Mouse (Mus musculus) right cerebral cortex, adult 18-20 months (tissue): Measurements from ENCODE around the gene Prr23a3.

Experiments used
- DNase-seq: peaks from one replicate; pipeline ENCODE4 v3.0.0; 2022; ENCODE audit warnings: mixed read lengths

The Prr23a3 gene

DNA sequence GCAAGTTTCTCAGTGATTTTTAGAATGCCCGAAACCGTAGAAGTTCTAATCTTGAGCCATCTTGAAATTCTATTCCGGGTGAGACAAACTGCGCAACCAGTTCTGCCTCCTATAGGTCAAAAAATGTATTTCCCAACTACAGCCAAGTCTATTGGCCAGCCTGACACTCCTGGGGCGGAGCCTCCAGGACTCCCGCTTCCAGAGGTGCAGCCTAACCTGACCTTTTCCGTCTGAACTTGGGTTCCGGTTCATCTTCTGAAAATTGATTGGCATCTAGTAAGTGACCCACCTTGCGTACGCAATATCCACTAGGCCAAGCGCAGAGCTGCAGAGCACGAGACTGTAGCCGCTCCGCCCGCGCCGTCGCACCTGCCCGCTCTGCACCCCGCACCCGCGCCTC lies at the start of gene Prr23a3:
Gene Prr23a3 (plus strand): TSS at position 197 of the 400 bp plus-strand sequence.
- no peak for DNase-seq

DNA sequence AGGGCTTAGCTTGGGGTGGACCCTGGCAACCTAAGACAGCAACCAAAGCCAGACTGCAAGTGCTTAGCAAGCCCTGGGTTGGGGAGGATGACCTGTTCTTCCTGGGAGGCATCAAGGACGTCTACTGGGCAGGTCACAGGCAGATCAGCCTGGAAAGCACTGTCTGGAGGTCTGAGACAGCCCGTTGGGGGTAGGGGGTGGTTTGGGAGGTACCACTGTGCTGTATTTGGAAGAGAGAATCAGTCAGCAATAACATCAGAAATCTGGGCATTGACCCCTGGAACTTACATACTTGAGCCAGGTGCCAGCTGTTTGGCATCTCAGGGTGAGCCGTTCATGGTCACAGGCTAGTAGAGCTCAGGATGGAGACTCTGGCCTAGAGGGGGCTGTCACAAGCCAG lies 48.5 kb upstream of the Prr23a3 start:
- DNase-seq = no peak

DNA sequence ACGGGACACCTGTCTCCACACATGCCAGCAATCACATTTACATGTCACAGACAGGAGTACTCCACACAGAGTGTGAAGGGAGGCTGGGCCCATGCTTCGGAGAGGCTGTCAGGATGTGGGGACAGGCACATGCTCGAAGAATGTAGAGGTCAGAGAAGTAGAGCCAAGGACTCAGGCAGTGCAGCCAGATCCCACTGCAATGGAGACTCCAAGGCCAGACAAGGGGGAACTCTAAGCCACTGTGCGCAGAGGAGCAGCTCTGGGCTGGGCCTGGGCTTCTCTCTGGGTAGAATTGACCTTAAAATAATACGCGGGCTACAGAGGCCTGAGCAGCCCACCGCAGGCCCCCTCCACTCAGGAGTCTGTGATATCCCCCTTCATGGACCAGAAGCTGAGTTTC lies 47.0 kb upstream of the Prr23a3 start:
- DNase-seq = no peak

DNA sequence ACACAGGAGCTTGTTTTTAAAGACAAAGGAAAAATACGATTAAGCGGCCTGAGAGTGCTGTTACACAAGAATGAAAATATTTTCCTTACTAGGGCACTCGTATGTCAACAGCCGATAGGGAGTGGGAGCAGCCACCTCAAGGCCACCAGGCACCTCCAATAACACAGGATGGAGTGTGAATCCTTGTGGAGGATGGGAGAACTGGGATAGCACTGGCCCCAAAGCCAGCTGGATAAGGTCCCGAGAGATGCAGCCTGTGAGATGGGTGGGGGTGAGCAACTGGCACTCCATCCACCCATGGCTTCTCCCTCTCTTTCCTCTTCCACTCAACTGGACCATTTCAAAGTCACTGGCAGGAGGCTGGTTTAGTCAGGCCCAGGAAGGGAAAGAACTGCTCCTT lies 45.6 kb upstream of the Prr23a3 start:
- no peak for DNase-seq

DNA sequence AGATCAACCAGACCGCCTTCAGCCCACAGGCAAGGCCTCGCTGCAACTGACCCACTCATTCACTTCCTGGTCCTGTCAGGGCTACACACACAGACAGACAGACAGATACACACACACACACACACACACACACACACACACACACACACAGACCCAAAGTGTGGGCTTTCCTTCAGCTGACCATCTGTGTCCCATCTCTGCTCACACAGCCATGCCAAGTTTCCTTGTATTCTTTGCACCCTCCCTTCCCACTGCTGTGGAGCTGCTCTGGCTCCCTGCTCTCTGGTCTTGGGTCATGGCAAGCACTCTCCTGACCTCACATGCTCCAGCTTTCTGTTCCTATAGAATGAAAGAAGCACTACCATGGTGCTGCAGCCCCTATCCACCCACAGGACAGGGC lies 45.1 kb upstream of the Prr23a3 start:
- no peak for DNase-seq

- no peak for DNase-seq
Observed at GRCm38 (mm10) chr9:98820461-98820860, 44.1 kb upstream of the Prr23a3 start.

DNA sequence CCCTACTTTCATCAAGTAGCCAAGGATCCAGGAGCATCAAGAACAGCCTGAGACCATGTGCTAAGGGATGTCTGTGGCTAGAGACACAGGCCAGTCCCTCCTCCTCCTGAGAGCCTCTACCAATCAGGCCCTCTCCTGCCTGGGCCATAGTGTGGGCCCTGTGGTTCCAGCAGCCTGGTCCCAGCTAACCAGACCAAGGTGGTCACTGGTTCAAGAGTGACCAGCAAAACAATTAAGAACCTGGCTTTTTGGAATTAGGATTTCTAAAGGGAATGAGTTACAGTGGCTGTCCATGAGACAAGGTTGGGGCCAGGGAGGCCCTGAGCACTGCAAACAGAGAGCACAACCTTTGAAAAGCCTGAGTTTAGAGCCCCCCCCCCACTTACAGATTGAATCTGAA lies 43.5 kb upstream of the Prr23a3 start:
- DNase-seq = no peak

GRCm38 (mm10) chr9:98823805-98824204 lies 40.8 kb upstream of the Prr23a3 start:
- DNase-seq = no peak

GRCm38 (mm10) chr9:98829508-98829907 lies 35.1 kb upstream of the Prr23a3 start:
- no peak for DNase-seq

GRCm38 (mm10) chr9:98837537-98838074 lies 27.0 kb upstream of the Prr23a3 start:
- DNase-seq = no peak

GRCm38 (mm10) chr9:98842117-98842516 lies 22.4 kb upstream of the Prr23a3 start, which contains the start of gene Prr23a1:
TSS of gene Prr23a1 (plus strand) at chr9:98842503.
- DNase-seq = no peak

DNA sequence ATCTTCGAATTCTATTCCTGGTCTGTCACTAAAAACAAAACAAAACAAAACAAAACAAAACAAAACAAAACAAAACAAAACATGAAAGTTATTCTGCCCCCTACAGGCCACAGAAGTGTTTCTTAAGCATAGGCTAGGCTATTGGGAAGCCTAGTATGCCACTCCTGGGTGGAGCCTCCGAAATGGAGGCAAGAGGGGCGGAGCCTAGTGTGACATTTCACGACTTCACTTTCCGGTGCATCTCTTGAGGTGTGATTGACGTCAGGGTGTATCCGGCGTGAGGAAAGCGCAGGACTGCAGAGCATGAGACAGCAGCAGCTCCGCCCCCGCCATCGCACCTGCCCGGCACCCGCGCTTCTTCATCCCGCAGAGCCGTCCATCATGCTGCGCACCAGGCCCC lies 8.4 kb upstream of the Prr23a3 start, which contains the start of gene Prr23a2:
Gene Prr23a2 (plus strand): TSS at position 285 of the 400 bp plus-strand sequence.
- DNase-seq = no peak

DNA sequence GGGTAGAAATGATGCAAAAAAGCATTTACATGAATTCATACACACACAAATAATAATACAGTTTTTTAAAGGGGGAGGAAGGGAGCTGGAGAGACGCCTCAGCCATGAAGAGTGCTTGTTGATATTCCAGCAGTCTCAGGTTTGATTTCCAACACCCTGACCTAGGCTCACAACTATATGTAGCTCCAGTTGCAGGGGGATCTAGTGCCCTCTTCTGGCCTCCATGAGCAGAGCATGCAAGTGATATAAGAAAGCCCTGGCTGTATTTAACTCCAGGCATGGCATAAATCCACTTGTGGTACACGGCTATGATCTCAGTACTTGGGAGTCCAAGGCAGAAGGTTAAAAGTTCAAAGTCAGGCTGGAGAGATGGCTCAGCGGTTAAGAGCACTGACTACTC lies 1.1 kb upstream of the Prr23a3 start:
- no peak for DNase-seq

- no peak for DNase-seq
Observed at GRCm38 (mm10) chr9:98901486-98901885, 36.9 kb downstream of the Prr23a3 start.

- DNase-seq = no peak
Observed at GRCm38 (mm10) chr9:98902819-98903218, 38.3 kb downstream of the Prr23a3 start, which contains the start of gene 7420426K07Rik. TSS of gene 7420426K07Rik (plus strand) at chr9:98903119.
